Mouse (Mus musculus) midbrain, embryonic 14.5 days (tissue): ENCODE measurements at regions not wholly inside any gene's neighbourhood (a gene's known extent, or its start where the extent isn't known, plus 50 kb on each side); places are given as distances from the start of the nearest gene placed in this dataset.

Experiments used
- ATAC-seq: fragments of 200-750 bp; cut with Nextera tagmentation; 2 replicates; pipeline ENCODE4 v1.8.0; 2017; ENCODE audit warnings: moderate number of reproducible peaks, moderate library complexity; ENCODE audit not compliant: low FRiP score, low TSS enrichment
- DNase-seq: peaks from one replicate; pipeline ENCODE4 v3.0.0-alpha.2; 2015
- H3K27ac ChIP-seq: fragments of 300-500 bp; sonication (generic); replicated peaks from 2 replicates; pipeline ENCODE4 v1.5.1; 2014; ENCODE audit warnings: mild to moderate bottlenecking, low read depth, low read length, moderate library complexity
- H3K27me3 ChIP-seq: fragments of 300-500 bp; sonication (generic); 2 replicates; pipeline ENCODE4 v1.6.1; 2014; ENCODE audit warnings: low read length, control low read depth, mixed read lengths; ENCODE audit not compliant: control insufficient read depth, insufficient read depth
- H3K36me3 ChIP-seq: fragments of 300-500 bp; sonication (generic); 2 replicates; pipeline ENCODE4 v1.6.1; 2014; ENCODE audit warnings: low read length, control low read depth; ENCODE audit not compliant: control insufficient read depth, insufficient read depth
- H3K4me1 ChIP-seq: fragments of 300-500 bp; sonication (generic); 2 replicates; pipeline ENCODE4 v1.6.1; 2014; ENCODE audit warnings: mild to moderate bottlenecking, antibody characterized with exemption, low read length, control low read depth; ENCODE audit not compliant: control insufficient read depth, insufficient read depth
- H3K4me2 ChIP-seq: fragments of 300-500 bp; sonication (generic); 2 replicates; pipeline ENCODE4 v1.6.1; 2014; ENCODE audit warnings: mild to moderate bottlenecking, low read length, moderate library complexity
- H3K4me3 ChIP-seq: fragments of 300-500 bp; sonication (generic); replicated peaks from 2 replicates; pipeline ENCODE4 v1.5.1; 2014; ENCODE audit warnings: low read depth, low read length
- H3K9ac ChIP-seq: fragments of 300-500 bp; sonication (generic); replicated peaks from 2 replicates; pipeline ENCODE4 v1.6.1; 2014; ENCODE audit warnings: mild to moderate bottlenecking, low read length, moderate library complexity
- H3K9me3 ChIP-seq: fragments of 300-500 bp; sonication (generic); 2 replicates; pipeline ENCODE4 v1.6.1; 2016; ENCODE audit warnings: low read length, control low read depth, mixed read lengths; ENCODE audit not compliant: control insufficient read depth
- WGBS: fragments of 180-500 bp; shearing (Covaris S2); extraction: QIAGEN DNeasy Blood & Tissue Kit; methylation state at CpG from one replicate; pipeline ENCODE4 v1.1.7; 2014; 5-methylcytosine and 5-hydroxymethylcytosine counted together

GRCm38 (mm10) chr8:125314221-125314984, 255.2 kb downstream of the Sipa1l2 start:
- DNase-seq = no peak
- Histone ChIP-seq H3K4me2 (no peak overlapping the region), H3K9ac (no peak overlapping the region), H3K36me3 (no peaks in the 10 kb centered on the region), H3K27ac (no peak overlapping the region), H3K9me3 (no peaks in the 10 kb centered on the region), H3K27me3 (no peaks in the 10 kb centered on the region; the same call in 1 of the 2 replicates), H3K4me3 (no peak overlapping the region), H3K4me1 (peaks cover 13% of the 10 kb centered on the region; the same call in 1 of the 2 replicates)
- no peak for ATAC-seq
- 50% methylated on average over 10 of the region's 10 CpGs for WGBS

GRCm38 (mm10) chr8:125311228-125312053, 257.4 kb downstream of the Disc1 start:
- Histone ChIP-seq H3K4me3 (no peak overlapping the region), H3K9ac (no peak overlapping the region), H3K4me1 (peaks cover 13% of the 10 kb centered on the region; the same call in 1 of the 2 replicates), H3K27me3 (peaks cover 9% of the 10 kb centered on the region; the same call in 1 of the 2 replicates), H3K36me3 (no peaks in the 10 kb centered on the region), H3K27ac (no peak overlapping the region), H3K4me2 (no peak overlapping the region), H3K9me3 (no peaks in the 10 kb centered on the region)
- DNase-seq = peak; percentile 64
- no peak for ATAC-seq
- WGBS = 42% methylated on average over 11 of the region's 11 CpGs
